Mouse (Mus musculus): ENCODE results near the gene Golt1a. TPM values are rescaled to one million over a fixed set of nuclear protein-coding genes. Genes with fewer than 3 reads are reported as not detected.

The Golt1a gene
- polyA plus RNA-seq, 1 experiment from 2014 or later, result not detected

DNA sequence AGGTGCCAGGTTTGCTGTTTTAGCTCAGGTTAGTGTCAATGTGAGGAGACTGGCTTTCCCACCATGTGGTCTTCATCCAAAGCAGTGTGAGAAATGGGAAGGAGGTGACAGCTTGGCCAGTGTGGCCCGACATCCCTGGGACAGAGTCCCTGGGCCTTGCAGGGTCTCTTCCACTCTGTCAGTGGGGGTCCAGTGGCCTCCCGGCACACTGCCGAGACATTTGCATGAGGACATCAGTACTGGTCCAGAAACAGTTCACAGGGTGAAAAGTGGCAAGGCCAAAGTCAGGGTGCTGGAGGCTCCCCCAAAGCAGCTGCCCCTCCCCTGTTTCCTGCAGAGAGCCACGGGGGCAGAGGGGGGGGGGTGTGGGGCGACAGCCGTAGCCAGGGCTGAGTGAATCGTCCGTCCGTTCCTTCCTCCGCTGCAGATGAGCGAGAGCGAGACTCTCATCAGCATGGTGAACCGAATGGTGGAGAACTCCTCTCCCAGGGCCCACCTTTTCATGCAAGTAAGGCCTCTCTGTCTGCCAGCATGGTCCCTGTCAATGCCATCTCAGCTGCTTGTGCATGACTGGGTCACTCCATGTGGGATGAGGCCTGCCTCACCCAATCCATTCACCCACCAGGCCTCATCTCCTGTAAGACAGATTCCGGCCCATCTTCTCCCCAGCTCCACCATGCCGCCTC is 30.5 kb upstream of the Golt1a start:
- H3K27ac ChIP-seq, result peak overlapping the region; percentile 57
- 56% methylated on average over 15 of the region's 15 CpGs for WGBS
- peak; percentile 21; the same call in 1 of the 2 replicates for ATAC-seq (ENCODE audit: low FRiP score)

DNA sequence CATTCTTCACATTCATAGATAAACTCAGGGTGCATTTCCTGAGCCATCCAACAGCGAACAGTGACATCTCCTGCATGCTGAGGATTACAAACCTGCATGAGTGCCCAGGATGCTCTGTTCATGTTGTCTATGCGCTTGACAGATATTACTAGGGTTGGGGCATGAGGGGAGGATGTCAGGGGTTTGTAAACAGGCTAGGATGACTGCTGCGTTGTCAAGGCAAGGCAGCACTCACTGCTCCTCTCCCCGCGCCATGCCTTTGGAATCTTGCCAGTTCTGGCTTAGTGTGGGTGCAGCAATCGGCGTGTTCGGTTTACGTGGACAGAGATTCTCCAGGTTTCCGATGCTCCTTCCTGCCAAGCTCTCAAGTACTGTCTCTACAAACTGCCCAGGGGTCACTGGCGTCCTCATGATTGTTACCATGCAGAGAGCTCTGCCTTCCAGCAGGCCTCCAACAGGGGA is 29.9 kb upstream of the Golt1a start:
- Histone ChIP-seq H3K9me3 (replicated peaks) (no peaks in the 10 kb centered on the region), H3K4me3 (no peak overlapping the region), H3K27ac (no peak overlapping the region), H3K4me2 (replicated peaks) (no peak overlapping the region), H3K4me1 (peaks cover 30% of the 10 kb centered on the region), H3K9ac (no peak overlapping the region; the same call in 1 of the 2 replicates), H3K36me3 (peaks cover 34% of the 10 kb centered on the region), H3K27me3 (0 out of 2 replicates have a peak, but pooled peaks cover 4% of the 10 kb centered on the region)
- ATAC-seq (ENCODE audit: low FRiP score), result no peak
- 86% methylated on average over 11 of the region's 11 CpGs for WGBS

More for the DNA sequence above, 30.5 kb upstream of the Golt1a start:
- Histone ChIP-seq H3K27me3 (0 out of 2 replicates have a peak, but pooled peaks cover 4% of the 10 kb centered on the region), H3K36me3 (peaks cover 37% of the 10 kb centered on the region), H3K9ac (no peak overlapping the region), H3K4me2 (replicated peaks) (no peak overlapping the region), H3K4me1 (peaks cover 30% of the 10 kb centered on the region), H3K4me3 (no peak overlapping the region), H3K9me3 (replicated peaks) (no peaks in the 10 kb centered on the region)

DNA sequence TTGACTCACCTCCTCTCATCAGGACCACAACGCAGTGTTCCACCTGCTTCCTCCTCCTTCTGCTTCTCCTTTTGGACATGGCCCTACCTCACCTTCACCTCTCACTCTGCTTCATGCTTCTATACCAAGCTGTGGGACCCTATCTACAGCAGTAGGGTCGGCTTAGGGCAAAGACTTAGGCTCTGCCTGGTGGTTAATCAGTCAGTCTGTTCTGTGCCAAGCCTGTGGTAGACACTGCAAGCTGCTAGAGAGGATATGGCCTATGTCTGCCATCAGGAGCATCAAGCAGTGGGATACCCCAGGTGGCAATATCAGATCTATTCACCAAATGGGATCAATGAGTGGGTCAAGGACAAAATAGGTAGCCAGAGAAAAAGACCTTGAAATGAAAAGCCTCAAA is 29.1 kb upstream of the Golt1a start:
- peaks cover 39% of the 10 kb centered on the region for H3K36me3 ChIP-seq
- peaks cover 30% of the 10 kb centered on the region for H3K4me1 ChIP-seq
- no peaks in the 10 kb centered on the region for H3K27me3 ChIP-seq
- no peak for ATAC-seq (ENCODE audit: low FRiP score)
- no peak overlapping the region for H3K4me2 ChIP-seq (replicated peaks)
- no peak overlapping the region for H3K27ac ChIP-seq
- 91% methylated on average over 2 of the region's 2 CpGs for WGBS
- no peaks in the 10 kb centered on the region for H3K9me3 ChIP-seq (replicated peaks)
- no peak overlapping the region for H3K9ac ChIP-seq
- no peak overlapping the region for H3K4me3 ChIP-seq

- no peak overlapping the region for H3K4me3 ChIP-seq
- no peaks in the 10 kb centered on the region for H3K9me3 ChIP-seq (replicated peaks)
- H3K4me2 ChIP-seq (replicated peaks), result no peak overlapping the region
- H3K27me3 ChIP-seq, result no peaks in the 10 kb centered on the region
- WGBS, result 89% methylated on average over 7 of the region's 7 CpGs
- ATAC-seq (ENCODE audit: low FRiP score), result no peak
- H3K4me1 ChIP-seq, result no peaks in the 10 kb centered on the region
- no peak overlapping the region for H3K9ac ChIP-seq
- no peak overlapping the region for H3K27ac ChIP-seq
- H3K36me3 ChIP-seq, result peaks cover 71% of the 10 kb centered on the region
Measured at GRCm38 (mm10) chr1:133285907-133286306, 23.7 kb upstream of the Golt1a start.

DNA sequence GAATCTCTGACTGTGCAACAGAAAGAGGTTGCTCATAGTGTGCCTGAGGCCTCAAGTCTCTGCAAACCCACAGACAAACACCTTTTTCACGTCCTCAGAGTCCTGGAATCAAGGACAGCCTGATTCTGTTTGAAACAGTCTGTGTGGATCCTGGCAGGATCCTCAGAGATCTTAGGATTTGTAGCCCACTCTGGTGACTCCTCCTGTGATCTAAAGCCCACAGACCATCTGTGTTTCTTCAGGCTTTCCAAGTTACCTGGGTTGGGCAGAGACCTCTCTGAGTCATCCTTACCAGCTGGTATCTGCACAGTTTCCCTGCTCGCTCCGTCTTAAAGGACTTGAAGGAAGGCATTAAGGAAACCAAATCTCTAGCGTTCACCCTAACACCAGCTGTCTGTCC is 22.5 kb upstream of the Golt1a start:
- Histone ChIP-seq H3K9me3 (replicated peaks) (no peaks in the 10 kb centered on the region), H3K27ac (no peak overlapping the region), H3K4me1 (no peaks in the 10 kb centered on the region), H3K4me2 (replicated peaks) (no peak overlapping the region), H3K36me3 (peaks cover 68% of the 10 kb centered on the region), H3K9ac (no peak overlapping the region), H3K4me3 (no peak overlapping the region), H3K27me3 (no peaks in the 10 kb centered on the region)
- ATAC-seq (ENCODE audit: low FRiP score), result no peak
- 92% methylated on average over 4 of the region's 4 CpGs for WGBS

- ATAC-seq (ENCODE audit: low FRiP score), result no peak
- H3K27me3 ChIP-seq, result no peaks in the 10 kb centered on the region
Measured at GRCm38 (mm10) chr1:133287880-133288279, 21.7 kb upstream of the Golt1a start.

GRCm38 (mm10) chr1:133291888-133292287 is 17.7 kb upstream of the Golt1a start:
- Histone ChIP-seq H3K27ac (no peak overlapping the region), H3K4me1 (peaks cover 14% of the 10 kb centered on the region), H3K4me2 (replicated peaks) (no peak overlapping the region), H3K36me3 (peaks cover 70% of the 10 kb centered on the region), H3K27me3 (no peaks in the 10 kb centered on the region), H3K9ac (no peak overlapping the region), H3K9me3 (replicated peaks) (no peaks in the 10 kb centered on the region), H3K4me3 (no peak overlapping the region)
- ATAC-seq (ENCODE audit: low FRiP score), result no peak
- 93% methylated on average over 6 of the region's 6 CpGs for WGBS

More at GRCm38 (mm10) chr1:133287880-133288279, 21.7 kb upstream of the Golt1a start:
- Histone ChIP-seq H3K4me1 (no peaks in the 10 kb centered on the region), H3K4me3 (no peak overlapping the region), H3K36me3 (peaks cover 68% of the 10 kb centered on the region), H3K4me2 (replicated peaks) (no peak overlapping the region), H3K27ac (no peak overlapping the region), H3K9ac (no peak overlapping the region), H3K9me3 (replicated peaks) (no peaks in the 10 kb centered on the region)
- WGBS, result 92% methylated on average over 12 of the region's 12 CpGs

DNA sequence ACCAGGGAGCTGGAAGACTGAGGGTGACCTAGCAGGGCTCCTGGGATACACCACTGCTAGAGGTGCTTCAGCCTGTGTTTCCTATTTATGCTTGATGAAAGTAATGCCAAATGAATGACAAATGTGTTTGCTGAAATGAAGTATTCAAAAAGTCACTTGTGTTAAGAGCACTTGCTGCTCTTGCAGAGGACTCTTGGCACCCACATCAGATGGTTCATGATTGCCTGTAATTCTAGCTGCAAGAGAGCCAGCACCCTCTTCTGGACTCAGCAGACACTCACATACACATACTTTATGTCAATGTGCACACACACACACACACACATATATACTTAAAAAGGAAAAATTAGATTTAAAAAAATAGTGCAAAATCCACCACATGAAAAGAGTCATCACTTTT is 17.0 kb upstream of the Golt1a start:
- peaks cover 68% of the 10 kb centered on the region for H3K36me3 ChIP-seq
- no peaks in the 10 kb centered on the region for H3K27me3 ChIP-seq
- H3K4me3 ChIP-seq, result no peak overlapping the region

DNA sequence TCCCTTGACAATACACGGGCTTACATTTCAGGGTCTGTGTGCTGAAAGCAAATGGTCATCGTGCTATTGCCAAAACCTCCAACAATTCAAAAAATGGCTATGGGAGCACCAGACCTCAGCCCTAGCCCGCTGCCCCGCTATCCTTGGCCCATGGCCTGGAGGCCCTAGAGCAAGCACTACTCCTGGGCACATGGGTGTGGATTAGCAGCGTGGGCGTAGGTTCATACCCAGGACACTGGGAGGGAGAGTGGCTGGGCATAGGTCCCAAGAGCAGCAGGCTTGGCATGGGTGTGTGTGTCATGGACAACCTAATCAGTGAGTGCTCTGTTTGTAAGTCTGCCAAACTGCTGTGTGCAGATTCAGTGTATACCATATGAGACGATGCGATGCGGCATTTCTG is 13.2 kb upstream of the Golt1a start:
- no peak for ATAC-seq (ENCODE audit: low FRiP score)
- H3K9ac ChIP-seq, result 0 out of 2 replicates have a peak overlapping the region, but pooled peaks have one; percentile 13
- H3K9me3 ChIP-seq (replicated peaks), result no peaks in the 10 kb centered on the region
- H3K27me3 ChIP-seq, result peaks cover 3% of the 10 kb centered on the region; the same call in 1 of the 2 replicates
- H3K36me3 ChIP-seq, result peaks cover 63% of the 10 kb centered on the region
- H3K4me2 ChIP-seq (replicated peaks), result no peak overlapping the region
- no peak overlapping the region for H3K4me3 ChIP-seq
- H3K27ac ChIP-seq, result no peak overlapping the region
- peaks cover 27% of the 10 kb centered on the region for H3K4me1 ChIP-seq
- 91% methylated on average over 9 of the region's 9 CpGs for WGBS

More for the DNA sequence above, 17.0 kb upstream of the Golt1a start:
- Histone ChIP-seq H3K4me1 (peaks cover 14% of the 10 kb centered on the region), H3K9me3 (replicated peaks) (no peaks in the 10 kb centered on the region), H3K9ac (no peak overlapping the region), H3K27ac (no peak overlapping the region), H3K4me2 (replicated peaks) (no peak overlapping the region)
- ATAC-seq (ENCODE audit: low FRiP score), result no peak

DNA sequence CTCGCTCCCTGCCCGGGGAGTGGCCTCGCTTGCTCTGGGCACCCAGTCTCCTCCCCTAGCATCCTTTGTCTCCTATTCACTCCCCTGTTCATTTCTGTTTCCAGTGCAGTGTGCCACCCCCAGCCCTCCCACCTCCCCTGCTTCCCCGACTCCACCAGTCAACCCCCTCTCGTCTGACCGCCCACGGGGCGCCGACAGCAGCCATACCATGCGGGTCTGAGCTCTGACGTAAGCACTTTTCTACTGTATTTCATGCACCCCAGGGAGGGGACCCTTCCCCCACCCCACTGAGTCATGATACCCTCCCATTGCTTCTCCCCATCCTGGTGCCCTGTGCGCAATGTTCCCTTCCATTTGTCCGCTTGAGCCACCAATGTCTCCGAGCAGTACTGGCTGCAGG is 10.8 kb upstream of the Golt1a start:
- 0 out of 2 replicates have a peak overlapping the region, but pooled peaks have one; percentile 32 for H3K27ac ChIP-seq

GRCm38 (mm10) chr1:133302540-133302939 is 7.1 kb upstream of the Golt1a start:
- no peak for ATAC-seq (ENCODE audit: low FRiP score)
- Histone ChIP-seq H3K4me2 (replicated peaks) (no peak overlapping the region), H3K9me3 (replicated peaks) (no peaks in the 10 kb centered on the region), H3K27ac (no peak overlapping the region), H3K4me3 (no peak overlapping the region), H3K4me1 (peaks cover 14% of the 10 kb centered on the region), H3K9ac (no peak overlapping the region), H3K27me3 (peaks cover 3% of the 10 kb centered on the region; the same call in 1 of the 2 replicates), H3K36me3 (peaks cover 24% of the 10 kb centered on the region)
- WGBS, result 45% methylated on average over 3 of the region's 3 CpGs

More for the DNA sequence above, 10.8 kb upstream of the Golt1a start:
- Histone ChIP-seq H3K4me3 (no peak overlapping the region), H3K27me3 (peaks cover 3% of the 10 kb centered on the region; the same call in 1 of the 2 replicates), H3K9ac (peak overlapping the region; percentile 38; the same call in 1 of the 2 replicates), H3K4me1 (peaks cover 27% of the 10 kb centered on the region), H3K9me3 (replicated peaks) (no peaks in the 10 kb centered on the region), H3K36me3 (peaks cover 46% of the 10 kb centered on the region), H3K4me2 (replicated peaks) (no peak overlapping the region)
- ATAC-seq (ENCODE audit: low FRiP score), result peak; percentile 53
- WGBS, result 46% methylated on average over 14 of the region's 14 CpGs

DNA sequence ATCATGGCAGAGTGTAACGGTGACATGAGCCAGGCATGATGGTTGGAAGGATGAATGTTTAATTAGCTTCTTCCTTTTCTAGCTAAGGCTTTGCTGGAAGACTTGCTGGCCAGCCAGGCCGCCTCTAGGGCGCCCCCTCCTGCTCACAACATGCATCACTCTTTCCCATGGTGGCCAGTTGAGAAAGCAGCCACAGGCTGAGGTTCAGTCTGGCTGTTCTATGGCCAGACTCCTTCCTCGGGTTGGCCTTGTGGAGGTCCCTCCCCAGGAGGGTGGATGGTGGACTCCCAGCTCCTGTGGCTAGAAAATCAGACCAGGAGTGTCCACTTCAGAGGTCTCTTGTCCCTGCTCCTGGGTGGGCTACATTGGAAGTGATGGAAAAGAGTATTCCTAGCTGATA is 2.8 kb upstream of the Golt1a start:
- Histone ChIP-seq H3K4me2 (replicated peaks) (no peak overlapping the region), H3K9me3 (replicated peaks) (no peaks in the 10 kb centered on the region), H3K4me3 (no peak overlapping the region), H3K4me1 (peaks cover 1% of the 10 kb centered on the region; the same call in 1 of the 2 replicates), H3K9ac (no peak overlapping the region), H3K27me3 (no peaks in the 10 kb centered on the region), H3K36me3 (0 out of 2 replicates have a peak, but pooled peaks cover 6% of the 10 kb centered on the region), H3K27ac (no peak overlapping the region)
- WGBS, result 9% methylated on average over 4 of the region's 4 CpGs
- peak; percentile 27; the same call in 1 of the 2 replicates for ATAC-seq (ENCODE audit: low FRiP score)

All from hindbrain, embryonic 12.5 days (tissue).